Mouse (Mus musculus): ENCODE measurements around the gene Rpgrip1l.

The Rpgrip1l gene

GRCm38 (mm10) chr8:91273493-91273892 lies 39.6 kb downstream of the Rpgrip1l start:
- DNase-seq (ENCODE audit: low spot score in 2 of 2): no peak

GRCm38 (mm10) chr8:91269374-91269958 lies 43.6 kb downstream of the Rpgrip1l start:
- DNase-seq (ENCODE audit: low spot score in 2 of 2): no peak

- no peak for DNase-seq (ENCODE audit: low spot score in 2 of 2)
Measured at GRCm38 (mm10) chr8:91264564-91264963, 48.5 kb downstream of the Rpgrip1l start.

GRCm38 (mm10) chr8:91263939-91264338 lies 49.1 kb downstream of the Rpgrip1l start:
- DNase-seq (ENCODE audit: low spot score in 2 of 2): no peak

- DNase-seq (ENCODE audit: low spot score in 2 of 2): no peak
Measured at GRCm38 (mm10) chr8:91261598-91261997, 51.5 kb downstream of the Rpgrip1l start.

GRCm38 (mm10) chr8:91250966-91251365 lies 62.1 kb downstream of the Rpgrip1l start:
- no peak for DNase-seq (ENCODE audit: low spot score in 2 of 2)

GRCm38 (mm10) chr8:91249758-91250466 lies 63.1 kb downstream of the Rpgrip1l start:
- no peak for DNase-seq (ENCODE audit: low spot score in 2 of 2)

GRCm38 (mm10) chr8:91245821-91246454 lies 67.1 kb downstream of the Rpgrip1l start:
- DNase-seq (ENCODE audit: low spot score in 2 of 2): no peak

- no peak for DNase-seq (ENCODE audit: low spot score in 2 of 2)
Measured at GRCm38 (mm10) chr8:91242721-91243120, 70.3 kb downstream of the Rpgrip1l start.

GRCm38 (mm10) chr8:91241873-91242519 lies 71.1 kb downstream of the Rpgrip1l start:
- DNase-seq (ENCODE audit: low spot score in 2 of 2): no peak

GRCm38 (mm10) chr8:91241371-91241770 lies 71.7 kb downstream of the Rpgrip1l start:
- DNase-seq (ENCODE audit: low spot score in 2 of 2): no peak

- no peak for DNase-seq (ENCODE audit: low spot score in 2 of 2)
Measured at GRCm38 (mm10) chr8:91237191-91237590, 75.9 kb downstream of the Rpgrip1l start.

GRCm38 (mm10) chr8:91234097-91234496 lies 79.0 kb downstream of the Rpgrip1l start:
- no peak for DNase-seq (ENCODE audit: low spot score in 2 of 2)

GRCm38 (mm10) chr8:91227421-91227841 lies 85.6 kb downstream of the Rpgrip1l start:
- no peak for DNase-seq (ENCODE audit: low spot score in 2 of 2)

GRCm38 (mm10) chr8:91224227-91224626 lies 88.8 kb downstream of the Rpgrip1l start:
- no peak for DNase-seq (ENCODE audit: low spot score in 2 of 2)

GRCm38 (mm10) chr8:91221841-91222240 lies 91.2 kb downstream of the Rpgrip1l start:
- DNase-seq (ENCODE audit: low spot score in 2 of 2): no peak

- no peak for DNase-seq (ENCODE audit: low spot score in 2 of 2)
Measured at GRCm38 (mm10) chr8:91218271-91218670, 94.8 kb downstream of the Rpgrip1l start.

- no peak for DNase-seq (ENCODE audit: low spot score in 2 of 2)
Measured at GRCm38 (mm10) chr8:91217062-91217905, 95.8 kb downstream of the Rpgrip1l start.

GRCm38 (mm10) chr8:91214287-91214686 lies 98.8 kb downstream of the Rpgrip1l start:
- no peak for DNase-seq (ENCODE audit: low spot score in 2 of 2)

GRCm38 (mm10) chr8:91212948-91213347 lies 100.1 kb downstream of the Rpgrip1l start:
- DNase-seq (ENCODE audit: low spot score in 2 of 2): no peak

- no peak for DNase-seq (ENCODE audit: low spot score in 2 of 2)
Measured at GRCm38 (mm10) chr8:91209658-91210057, 103.4 kb downstream of the Rpgrip1l start.

- no peak for DNase-seq (ENCODE audit: low spot score in 2 of 2)
Measured at GRCm38 (mm10) chr8:91207676-91208075, 105.4 kb downstream of the Rpgrip1l start.

Data from spleen, postnatal 14 days (tissue).